Comparison of ENCODE assay signal across 9 mouse cellular contexts in the genomic region with DNA sequence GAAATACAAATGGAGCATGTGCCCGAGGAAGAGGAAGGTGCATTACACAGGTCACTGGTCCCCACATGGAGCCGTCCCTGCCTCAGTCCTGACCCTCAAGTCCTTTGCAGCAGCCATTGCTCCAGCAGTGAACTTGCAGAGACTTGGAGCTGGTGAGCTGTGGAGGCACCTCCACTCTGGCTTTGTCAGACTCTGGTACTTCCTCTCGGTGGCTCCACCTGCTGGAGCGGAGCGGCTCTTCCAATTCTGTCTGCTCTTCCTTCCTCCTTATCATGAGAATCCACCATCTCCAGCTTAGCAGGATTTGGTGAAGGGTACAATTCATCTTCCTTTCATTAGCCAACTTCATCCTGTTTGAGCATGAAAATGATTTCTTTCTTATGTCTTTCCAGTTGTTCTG.
DNase-seq lines count a peak whose midpoint lies in the region; ATAC-seq and TF ChIP-seq lines count a peak whose summit lies in the region.
"Had no signal": no experiment of that assay in that cellular context is flagged by ENCODE, and none has a peak within 500 bp of the region (broad histone marks: within the 10 kb centered on the region; RNA-seq: fewer than 3 reads in every experiment).

No protein-coding gene starts in this region.

- DNase-seq in midbrain, embryonic 10.5 days (ENCODE audit: low spot score) = peak; percentile 32
- DNase-seq in adrenal gland, adult 8-10 months = peak; percentile 4
- peak; percentile 59 to 79 for DNase-seq in cerebellum, postnatal 25 days
- peak; percentile 48 for DNase-seq in hindbrain, embryonic 14.5 days (ENCODE audit: low spot score)
- DNase-seq in lung, postnatal 0 days (ENCODE audit: low spot score) = peak; percentile 16
- DNase-seq in spleen, postnatal 36 days (ENCODE audit: low spot score in 2 of 2) = no peak
- DNase-seq in thymus, postnatal 25 days = no peak

- H3K9ac ChIP-seq in midbrain, embryonic 16.5 days (ENCODE audit: low read depth, low read length) = no peak overlapping the region
- no peak overlapping the region for H3K9ac ChIP-seq in hindbrain, embryonic 14.5 days
- no peak overlapping the region for H3K9ac ChIP-seq in lung, postnatal 0 days (replicated peaks; ENCODE audit: low read depth)
- H3K9ac ChIP-seq: lung, embryonic 15.5 days had no signal

- H3K4me1 ChIP-seq in midbrain, embryonic 10.5 days = peaks cover 14% of the 10 kb centered on the region
- H3K4me1 ChIP-seq in midbrain, embryonic 16.5 days (ENCODE audit: control insufficient read depth, insufficient read depth, low read length) = peaks cover 8% of the 10 kb centered on the region; the same call in 1 of the 2 replicates
- H3K4me1 ChIP-seq in hindbrain, embryonic 14.5 days (replicated peaks; ENCODE audit: control insufficient read depth, insufficient read depth, low read length) = no peaks in the 10 kb centered on the region
- no peaks in the 10 kb centered on the region for H3K4me1 ChIP-seq in lung, postnatal 0 days (ENCODE audit: insufficient read depth, low read depth, low read length)
- H3K4me1 ChIP-seq: lung, embryonic 15.5 days had no signal

- WGBS in midbrain, embryonic 10.5 days = 69% methylated on average over 5 of the region's 5 CpGs
- 59% methylated on average over 5 of the region's 5 CpGs for WGBS in midbrain, embryonic 16.5 days
- 70% methylated on average over 5 of the region's 5 CpGs for WGBS in hindbrain, embryonic 14.5 days
- 46% methylated on average over 5 of the region's 5 CpGs for WGBS in lung, postnatal 0 days

- TF ChIP-seq EP300 in lung, postnatal 0 days (IDR thresholded peaks at IDR 0.05) = no peak

- no peak overlapping the region for H3K27ac ChIP-seq in midbrain, embryonic 10.5 days (replicated peaks)
- no peak overlapping the region for H3K27ac ChIP-seq in midbrain, embryonic 16.5 days (ENCODE audit: low read length)
- H3K27ac ChIP-seq in hindbrain, embryonic 14.5 days = no peak overlapping the region
- H3K27ac ChIP-seq in lung, postnatal 0 days (ENCODE audit: low read length) = no peak overlapping the region
- H3K27ac ChIP-seq: lung, embryonic 15.5 days had no signal

- no peaks in the 10 kb centered on the region for H3K27me3 ChIP-seq in midbrain, embryonic 10.5 days (ENCODE audit: low read depth, poor library complexity, severe bottlenecking)
- no peaks in the 10 kb centered on the region for H3K27me3 ChIP-seq in midbrain, embryonic 16.5 days (ENCODE audit: control insufficient read depth, insufficient read depth, low read depth, low read length)
- no peaks in the 10 kb centered on the region for H3K27me3 ChIP-seq in hindbrain, embryonic 14.5 days (ENCODE audit: control insufficient read depth, insufficient read depth, low read length)
- H3K27me3 ChIP-seq in lung, postnatal 0 days (replicated peaks; ENCODE audit: insufficient read depth, low read length) = no peaks in the 10 kb centered on the region
- H3K27me3 ChIP-seq: lung, embryonic 15.5 days had no signal

- no peak overlapping the region for H3K4me2 ChIP-seq in midbrain, embryonic 16.5 days (ENCODE audit: low read length)
- no peak overlapping the region for H3K4me2 ChIP-seq in hindbrain, embryonic 14.5 days (replicated peaks)
- H3K4me2 ChIP-seq in lung, postnatal 0 days (replicated peaks; ENCODE audit: low read depth, low read length) = no peak overlapping the region
- H3K4me2 ChIP-seq: lung, embryonic 15.5 days had no signal

- ATAC-seq in midbrain, embryonic 16.5 days = no peak
- ATAC-seq in hindbrain, embryonic 14.5 days (ENCODE audit: low FRiP score) = 0 out of 2 replicates have a peak, but pooled peaks have one; percentile 21
- ATAC-seq in lung, postnatal 0 days = no peak

- H3K9me3 ChIP-seq in midbrain, embryonic 10.5 days (replicated peaks) = peaks cover 2% of the 10 kb centered on the region; the same call in 1 of the 2 replicates
- no peaks in the 10 kb centered on the region for H3K9me3 ChIP-seq in midbrain, embryonic 16.5 days (replicated peaks; ENCODE audit: control insufficient read depth, low read length, poor library complexity, severe bottlenecking)
- H3K9me3 ChIP-seq in hindbrain, embryonic 14.5 days (ENCODE audit: control insufficient read depth, low read length) = no peaks in the 10 kb centered on the region
- H3K9me3 ChIP-seq in lung, postnatal 0 days (ENCODE audit: low read length) = no peaks in the 10 kb centered on the region
- H3K9me3 ChIP-seq: lung, embryonic 15.5 days had no signal

- TF ChIP-seq CTCF in lung, postnatal 0 days (IDR thresholded peaks at IDR 0.05) = peak; percentile 55

- H3K4me3 ChIP-seq in midbrain, embryonic 10.5 days = no peak overlapping the region
- no peak overlapping the region for H3K4me3 ChIP-seq in midbrain, embryonic 16.5 days (ENCODE audit: low read depth, low read length)
- H3K4me3 ChIP-seq in hindbrain, embryonic 14.5 days (replicated peaks; ENCODE audit: low read length) = no peak overlapping the region
- H3K4me3 ChIP-seq in lung, postnatal 0 days (ENCODE audit: low read depth, low read length) = no peak overlapping the region
- H3K4me3 ChIP-seq: lung, embryonic 15.5 days had no signal

- H3K36me3 ChIP-seq in midbrain, embryonic 10.5 days = no peaks in the 10 kb centered on the region
- no peaks in the 10 kb centered on the region for H3K36me3 ChIP-seq in midbrain, embryonic 16.5 days (ENCODE audit: control insufficient read depth, insufficient read depth, low read length)
- H3K36me3 ChIP-seq in hindbrain, embryonic 14.5 days (replicated peaks; ENCODE audit: control insufficient read depth, insufficient read depth) = no peaks in the 10 kb centered on the region
- no peaks in the 10 kb centered on the region for H3K36me3 ChIP-seq in lung, postnatal 0 days (ENCODE audit: insufficient read depth, low read length)
- H3K36me3 ChIP-seq: lung, embryonic 15.5 days had no signal

Comparison
In these comparisons a context has a peak if more than half of its experiments do, and no peak if none do; other contexts are left out.
1. DNase-seq: peak in midbrain, embryonic 10.5 days (single experiment), adrenal gland, adult 8-10 months (single experiment), cerebellum, postnatal 25 days (2 of 2), hindbrain, embryonic 14.5 days (single experiment) and lung, postnatal 0 days (single experiment); none in spleen, postnatal 36 days (0 of 2) and thymus, postnatal 25 days (single experiment).